Mouse (Mus musculus): ENCODE data around the gene Agpat1. TPM values are rescaled to one million over a fixed set of nuclear protein-coding genes. Genes with fewer than 3 reads are reported as not detected.
A peak's percentile ranks its signal among the peaks of the same experiment; 100 is the strongest.

Gene Agpat1
- polyA plus RNA-seq, 1 experiment, result 172 TPM

DNA sequence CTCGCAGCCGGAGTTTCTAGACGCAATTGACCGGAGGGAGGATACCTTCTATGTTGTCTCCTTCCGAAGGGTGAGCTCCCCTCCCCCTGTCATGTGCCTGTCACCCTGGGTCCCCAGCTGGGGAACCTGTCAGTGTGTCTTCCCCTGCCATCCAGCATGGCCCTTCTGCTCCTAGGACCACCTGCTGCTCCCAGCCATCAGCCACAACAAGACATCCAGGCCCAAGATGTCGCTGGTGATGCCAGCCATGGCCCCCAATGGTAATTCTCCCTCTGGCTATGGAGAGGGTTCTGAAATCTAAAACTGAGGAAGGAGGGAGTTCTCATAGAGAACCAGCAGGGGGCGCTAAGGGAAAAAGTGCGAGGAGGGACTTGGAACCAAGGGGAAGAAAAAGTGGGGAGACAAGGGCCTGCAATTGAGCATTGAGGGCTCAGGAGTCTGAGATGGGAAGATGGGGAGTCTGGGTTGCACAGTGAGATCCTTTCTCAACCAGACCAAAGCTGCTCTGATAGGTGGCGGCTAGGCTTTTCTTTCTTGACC, 49.8 kb downstream of the Agpat1 start:
- Histone ChIP-seq H3K4me3 (replicated peaks; ENCODE audit: extremely low read depth, low read depth, low read length) (no peak overlapping the region), H3K4me1 (ENCODE audit: control insufficient read depth, insufficient read depth, low read length) (peaks cover 25% of the 10 kb centered on the region)
- peak; percentile 70 for DNase-seq
- TF ChIP-seq CTCF (IDR thresholded peaks at IDR 0.05; ENCODE audit: insufficient read depth, low read length) (peak; percentile 51), POLR2A (IDR thresholded peaks at IDR 0.05; ENCODE audit: borderline replicate concordance, extremely low read depth, low read depth, low read length) (no peak)
- 66% methylated on average over 9 of the region's 9 CpGs for WGBS

DNA sequence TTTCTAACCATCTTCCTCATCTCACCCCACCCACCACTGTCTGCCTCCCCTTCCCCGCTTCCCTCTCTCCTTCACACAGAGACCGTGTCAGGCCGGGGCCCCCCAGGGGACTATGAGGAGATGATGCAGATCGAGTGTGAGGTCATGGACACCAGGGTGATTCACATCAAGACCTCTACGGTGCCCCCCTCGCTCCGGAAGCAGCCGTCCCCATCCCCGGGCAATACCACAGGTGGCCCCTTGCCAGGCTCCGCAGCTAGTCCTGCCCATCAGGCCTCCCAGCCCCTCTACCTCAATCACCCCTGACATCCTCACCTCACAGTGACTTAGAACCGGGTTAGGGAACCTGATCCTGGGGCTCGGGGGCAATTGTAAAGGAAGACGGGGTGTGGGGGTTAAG, 50.3 kb downstream of the Agpat1 start:
- TF ChIP-seq POLR2A (IDR thresholded peaks at IDR 0.05; ENCODE audit: borderline replicate concordance, extremely low read depth, low read depth, low read length), result no peak
- TF ChIP-seq CTCF (IDR thresholded peaks at IDR 0.05; ENCODE audit: insufficient read depth, low read length), result no peak
- no peak for DNase-seq
- 85% methylated on average over 13 of the region's 13 CpGs for WGBS

GRCm38 (mm10) chr17:34655160-34655559, 51.1 kb downstream of the Agpat1 start:
- H3K4me3 ChIP-seq (replicated peaks; ENCODE audit: extremely low read depth, low read depth, low read length), result no peak overlapping the region
- TF ChIP-seq POLR2A (IDR thresholded peaks at IDR 0.05; ENCODE audit: borderline replicate concordance, extremely low read depth, low read depth, low read length) (peak; percentile 15; the same call in 1 of the 2 replicates), CTCF (IDR thresholded peaks at IDR 0.05; ENCODE audit: insufficient read depth, low read length) (no peak)
- peak; percentile 70 for DNase-seq
- WGBS, result 49% methylated on average over 7 of the region's 7 CpGs
- H3K4me1 ChIP-seq (ENCODE audit: control insufficient read depth, insufficient read depth, low read length), result peaks cover 31% of the 10 kb centered on the region

More for the DNA sequence above, 50.3 kb downstream of the Agpat1 start:
- no peak overlapping the region for H3K4me3 ChIP-seq (replicated peaks; ENCODE audit: extremely low read depth, low read depth, low read length)
- peaks cover 27% of the 10 kb centered on the region for H3K4me1 ChIP-seq (ENCODE audit: control insufficient read depth, insufficient read depth, low read length)

GRCm38 (mm10) chr17:34655581-34655991, 51.5 kb downstream of the Agpat1 start:
- peak; percentile 86 for DNase-seq
- WGBS, result 7% methylated on average over 4 of the region's 4 CpGs
- H3K4me1 ChIP-seq (ENCODE audit: control insufficient read depth, insufficient read depth, low read length), result peaks cover 31% of the 10 kb centered on the region
- peak; percentile 10; the same call in 1 of the 2 replicates for TF ChIP-seq POLR2A (IDR thresholded peaks at IDR 0.05; ENCODE audit: borderline replicate concordance, extremely low read depth, low read depth, low read length)
- peak; percentile 40; the same call in 1 of the 2 replicates for TF ChIP-seq CTCF (IDR thresholded peaks at IDR 0.05; ENCODE audit: insufficient read depth, low read length)
- H3K4me3 ChIP-seq (replicated peaks; ENCODE audit: extremely low read depth, low read depth, low read length), result no peak overlapping the region

DNA sequence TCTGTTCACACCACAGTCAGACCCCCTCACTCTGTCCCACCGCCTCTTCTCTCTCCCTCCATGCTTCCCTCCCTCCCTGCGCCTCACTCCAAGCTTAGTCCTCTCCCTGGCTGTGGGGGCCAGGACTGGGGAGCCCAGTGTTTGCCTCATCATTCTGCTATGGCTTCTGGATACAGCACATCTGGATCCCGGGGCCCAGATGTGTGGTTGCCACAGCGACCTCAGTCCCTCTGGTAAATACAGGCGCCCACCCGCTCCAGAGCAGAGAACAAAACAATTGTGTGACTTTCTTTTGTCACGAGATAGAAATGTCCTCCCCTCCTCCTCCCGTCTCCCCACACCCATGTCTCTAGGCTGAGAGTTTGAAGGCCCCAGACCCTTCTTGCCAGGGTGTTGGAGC, 52.6 kb downstream of the Agpat1 start:
- Histone ChIP-seq H3K4me1 (ENCODE audit: control insufficient read depth, insufficient read depth, low read length) (peaks cover 37% of the 10 kb centered on the region), H3K4me3 (replicated peaks; ENCODE audit: extremely low read depth, low read depth, low read length) (no peak overlapping the region)
- no peak for DNase-seq
- 56% methylated on average over 8 of the region's 8 CpGs for WGBS
- TF ChIP-seq POLR2A (IDR thresholded peaks at IDR 0.05; ENCODE audit: borderline replicate concordance, extremely low read depth, low read depth, low read length), result no peak
- TF ChIP-seq CTCF (IDR thresholded peaks at IDR 0.05; ENCODE audit: insufficient read depth, low read length), result no peak

DNA sequence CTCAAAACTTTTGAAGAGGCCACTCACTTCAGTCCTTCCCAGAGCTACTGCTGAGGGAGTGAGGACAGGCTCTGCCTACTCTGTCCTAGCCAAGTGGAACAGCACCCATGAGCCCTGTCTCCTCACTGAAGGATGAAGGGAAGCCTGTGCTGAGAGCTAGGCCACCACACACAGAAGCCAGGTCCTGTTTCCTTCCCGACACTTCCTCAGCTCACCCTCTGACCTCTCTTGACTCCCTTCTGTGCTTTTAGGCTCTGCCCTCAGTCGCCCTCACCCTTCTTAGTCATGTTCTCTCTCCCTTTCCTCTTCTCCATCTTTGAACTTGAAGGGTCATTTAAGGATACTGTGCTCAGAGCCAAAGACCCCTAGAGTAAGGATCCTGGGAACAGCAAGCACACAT, 53.2 kb downstream of the Agpat1 start:
- H3K4me3 ChIP-seq (replicated peaks; ENCODE audit: extremely low read depth, low read depth, low read length), result no peak overlapping the region
- WGBS, result 26% methylated on average over 2 of the region's 2 CpGs
- H3K4me1 ChIP-seq (ENCODE audit: control insufficient read depth, insufficient read depth, low read length), result peaks cover 38% of the 10 kb centered on the region
- DNase-seq, result no peak
- TF ChIP-seq CTCF (IDR thresholded peaks at IDR 0.05; ENCODE audit: insufficient read depth, low read length), result no peak
- no peak for TF ChIP-seq POLR2A (IDR thresholded peaks at IDR 0.05; ENCODE audit: borderline replicate concordance, extremely low read depth, low read depth, low read length)

DNA sequence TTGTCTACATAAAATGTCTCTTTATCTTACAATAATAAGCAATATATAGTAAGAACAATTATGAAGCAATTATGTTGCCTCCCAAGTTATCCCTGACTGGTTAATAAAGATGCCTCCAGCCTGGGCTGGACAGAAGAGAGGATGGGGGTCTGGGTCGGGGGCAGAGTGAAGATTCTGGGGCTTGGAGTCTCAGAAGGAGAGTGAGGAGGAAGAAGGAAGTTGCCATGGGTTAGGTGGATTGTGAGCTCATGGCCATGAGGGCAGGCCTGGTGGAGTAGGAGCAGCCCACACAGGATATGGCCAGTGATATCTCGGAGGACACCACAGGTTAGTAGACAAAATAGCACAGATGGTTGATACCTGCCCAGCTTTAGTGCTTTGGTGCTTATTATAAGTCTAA, 54.1 kb downstream of the Agpat1 start:
- DNase-seq, result no peak
- H3K4me1 ChIP-seq (ENCODE audit: control insufficient read depth, insufficient read depth, low read length), result peaks cover 38% of the 10 kb centered on the region
- TF ChIP-seq CTCF (IDR thresholded peaks at IDR 0.05; ENCODE audit: insufficient read depth, low read length) (no peak), POLR2A (IDR thresholded peaks at IDR 0.05; ENCODE audit: borderline replicate concordance, extremely low read depth, low read depth, low read length) (no peak)
- 68% methylated on average over 2 of the region's 2 CpGs for WGBS
- H3K4me3 ChIP-seq (replicated peaks; ENCODE audit: extremely low read depth, low read depth, low read length), result no peak overlapping the region

DNA sequence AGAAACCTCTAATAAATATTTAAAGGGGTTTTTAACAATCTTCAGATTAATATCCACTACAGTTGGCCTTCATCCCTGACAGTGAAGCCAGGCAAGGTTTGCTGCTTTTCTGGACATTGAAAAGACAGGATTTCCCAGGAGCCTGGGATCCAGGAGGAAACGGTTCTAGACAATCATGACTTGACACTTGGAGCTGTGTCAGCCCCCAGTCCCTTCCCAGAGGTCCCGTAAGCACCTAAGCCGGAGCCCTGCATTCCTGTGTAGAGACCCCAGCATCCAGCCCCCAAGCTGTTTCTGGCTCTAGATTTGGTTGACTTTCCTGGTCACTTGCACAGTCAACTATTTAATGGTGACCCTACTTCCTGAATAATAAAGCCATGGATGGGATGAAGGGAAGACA, 54.5 kb downstream of the Agpat1 start:
- no peak for DNase-seq
- H3K4me1 ChIP-seq (ENCODE audit: control insufficient read depth, insufficient read depth, low read length), result peaks cover 38% of the 10 kb centered on the region
- TF ChIP-seq POLR2A (IDR thresholded peaks at IDR 0.05; ENCODE audit: borderline replicate concordance, extremely low read depth, low read depth, low read length), result no peak
- TF ChIP-seq CTCF (IDR thresholded peaks at IDR 0.05; ENCODE audit: insufficient read depth, low read length), result no peak
- WGBS, result 79% methylated on average over 3 of the region's 3 CpGs
- H3K4me3 ChIP-seq (replicated peaks; ENCODE audit: extremely low read depth, low read depth, low read length), result no peak overlapping the region

DNA sequence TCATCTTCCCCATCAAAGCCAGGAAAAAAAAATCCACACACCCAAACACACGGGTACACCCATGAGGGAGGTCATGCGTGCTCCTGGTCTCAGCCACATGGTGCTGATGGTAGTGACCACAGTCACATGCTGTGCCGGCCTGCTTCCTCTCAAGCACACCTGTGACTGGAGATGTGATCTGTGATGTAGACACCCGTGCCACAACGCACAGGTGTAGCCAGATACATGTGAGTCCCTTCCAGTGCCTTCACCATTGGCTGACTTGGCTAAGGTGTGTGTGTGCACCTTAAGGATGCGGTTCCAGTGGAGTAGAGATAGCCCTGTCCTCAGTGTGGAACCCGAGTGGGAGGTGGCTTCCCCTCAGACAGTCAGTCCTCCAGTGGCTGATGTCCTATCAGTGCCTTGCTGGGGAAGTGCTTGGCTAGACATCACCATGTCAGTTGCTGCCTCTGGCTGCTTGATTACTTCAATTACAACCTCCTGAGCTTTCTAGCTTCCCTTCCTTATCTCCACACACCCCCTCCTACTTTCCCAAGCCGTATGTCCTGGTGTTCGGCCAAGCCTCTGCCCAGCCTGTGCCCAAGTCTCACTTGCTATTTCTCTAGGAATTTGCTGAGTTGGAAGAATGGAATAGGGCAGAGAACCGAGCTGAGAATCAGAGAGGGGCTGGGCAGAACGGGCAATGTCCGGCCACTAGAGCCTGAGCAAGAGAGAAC, 55.3 kb downstream of the Agpat1 start:
- H3K4me3 ChIP-seq (replicated peaks; ENCODE audit: extremely low read depth, low read depth, low read length), result no peak overlapping the region
- DNase-seq, result no peak
- WGBS, result 46% methylated on average over 12 of the region's 12 CpGs

DNA sequence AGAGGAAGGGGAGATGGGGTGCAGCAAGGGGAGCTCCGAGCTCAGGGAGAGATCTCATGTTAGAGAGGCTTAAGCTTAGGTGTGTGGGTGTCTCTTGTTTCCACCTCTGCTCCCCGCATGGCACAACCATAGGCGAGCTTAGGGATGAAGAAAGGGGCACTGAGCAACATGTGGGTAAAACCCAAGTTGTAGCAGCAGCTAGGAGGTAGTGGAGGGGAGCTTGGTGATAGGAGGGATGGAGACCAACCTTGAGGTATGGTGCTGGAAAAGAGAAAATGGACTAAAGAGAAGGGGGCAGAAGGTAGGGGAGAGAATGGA, 55.8 kb downstream of the Agpat1 start:
- no peak for TF ChIP-seq CTCF (IDR thresholded peaks at IDR 0.05; ENCODE audit: insufficient read depth, low read length)
- TF ChIP-seq POLR2A (IDR thresholded peaks at IDR 0.05; ENCODE audit: borderline replicate concordance, extremely low read depth, low read depth, low read length), result no peak
- Histone ChIP-seq H3K4me3 (replicated peaks; ENCODE audit: extremely low read depth, low read depth, low read length) (no peak overlapping the region), H3K4me1 (ENCODE audit: control insufficient read depth, insufficient read depth, low read length) (peaks cover 29% of the 10 kb centered on the region)
- 55% methylated on average over 3 of the region's 3 CpGs for WGBS
- no peak for DNase-seq

More for the DNA sequence above, 55.3 kb downstream of the Agpat1 start:
- peaks cover 34% of the 10 kb centered on the region for H3K4me1 ChIP-seq (ENCODE audit: control insufficient read depth, insufficient read depth, low read length)
- no peak for TF ChIP-seq CTCF (IDR thresholded peaks at IDR 0.05; ENCODE audit: insufficient read depth, low read length)
- no peak for TF ChIP-seq POLR2A (IDR thresholded peaks at IDR 0.05; ENCODE audit: borderline replicate concordance, extremely low read depth, low read depth, low read length)

Data from lung, adult 2 months (tissue).